Comparison of ENCODE assay signal across 15 mouse cellular contexts in the genomic region with DNA sequence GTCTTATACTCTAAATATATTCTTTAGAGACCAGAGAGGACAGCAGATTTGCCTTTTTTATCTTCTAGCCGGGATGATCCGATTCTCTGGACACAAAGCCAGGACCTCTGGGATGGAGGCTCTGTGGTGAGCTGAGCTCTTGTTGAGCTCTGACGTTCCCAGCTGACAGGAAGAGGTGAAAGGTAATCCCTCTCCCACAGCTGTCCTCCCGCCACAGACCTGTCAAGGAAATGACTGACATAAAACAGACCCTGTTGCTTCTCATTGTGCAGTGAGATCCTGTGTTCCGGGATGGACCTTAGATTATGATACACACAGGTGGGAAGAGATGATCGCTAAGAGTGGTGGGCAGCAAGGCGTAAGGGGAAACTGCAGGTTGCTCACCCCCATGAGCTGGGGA. TPM values are rescaled to one million over a fixed set of nuclear protein-coding genes. Genes with fewer than 3 reads are reported as not detected.
DNase-seq lines count a peak whose midpoint lies in the region; ATAC-seq lines count a peak whose summit lies in the region.
"Had no signal": no experiment of that assay in that cellular context is flagged by ENCODE, and none has a peak within 500 bp of the region (broad histone marks: within the 10 kb centered on the region; RNA-seq: fewer than 3 reads in every experiment).

No protein-coding gene starts in this region.

- 49% methylated on average over 7 of the region's 7 CpGs for WGBS in forebrain, embryonic 15.5 days
- WGBS in forebrain, embryonic 14.5 days, result 50% methylated on average over 7 of the region's 7 CpGs
- 62% methylated on average over 7 of the region's 7 CpGs for WGBS in hindbrain, embryonic 12.5 days
- WGBS in hindbrain, embryonic 11.5 days, result 65% methylated on average over 7 of the region's 7 CpGs
- WGBS in neural tube, embryonic 13.5 days, result 71% methylated on average over 7 of the region's 7 CpGs
- WGBS in neural tube, embryonic 15.5 days, result 66% methylated on average over 7 of the region's 7 CpGs

- no peak for DNase-seq in forebrain, embryonic 14.5 days (ENCODE audit: low spot score)
- no peak for DNase-seq in hindbrain, embryonic 11.5 days (ENCODE audit: low spot score)
- DNase-seq in yolk sac, embryonic 10.5 days (ENCODE audit: low spot score), result peak; percentile 13
- no peak for DNase-seq in frontal cortex, postnatal 25 days (ENCODE audit: low spot score in 2 of 2)
- DNase-seq: adrenal gland, postnatal 14 days; cerebellum, adult 9-10 months; layer of hippocampus, postnatal 36 days; lung, embryonic 14.5 days had no signal

- no peaks in the 10 kb centered on the region for H3K27me3 ChIP-seq in forebrain, embryonic 15.5 days
- H3K27me3 ChIP-seq in forebrain, embryonic 14.5 days (replicated peaks; ENCODE audit: control insufficient read depth, insufficient read depth, low read length), result no peaks in the 10 kb centered on the region
- H3K27me3 ChIP-seq in hindbrain, embryonic 12.5 days, result no peaks in the 10 kb centered on the region
- H3K27me3 ChIP-seq in hindbrain, embryonic 11.5 days (ENCODE audit: control insufficient read depth, insufficient read depth, low read length), result no peaks in the 10 kb centered on the region
- no peaks in the 10 kb centered on the region for H3K27me3 ChIP-seq in neural tube, embryonic 13.5 days
- H3K27me3 ChIP-seq in neural tube, embryonic 15.5 days (replicated peaks), result no peaks in the 10 kb centered on the region

- no peaks in the 10 kb centered on the region for H3K9me3 ChIP-seq in forebrain, embryonic 15.5 days
- H3K9me3 ChIP-seq in forebrain, embryonic 14.5 days (replicated peaks; ENCODE audit: control insufficient read depth, low read length), result no peaks in the 10 kb centered on the region
- H3K9me3 ChIP-seq in hindbrain, embryonic 12.5 days (replicated peaks), result no peaks in the 10 kb centered on the region
- no peaks in the 10 kb centered on the region for H3K9me3 ChIP-seq in hindbrain, embryonic 11.5 days (ENCODE audit: control insufficient read depth, low read length)
- no peaks in the 10 kb centered on the region for H3K9me3 ChIP-seq in neural tube, embryonic 13.5 days
- no peaks in the 10 kb centered on the region for H3K9me3 ChIP-seq in neural tube, embryonic 15.5 days (replicated peaks)

- no peaks in the 10 kb centered on the region for H3K4me1 ChIP-seq in forebrain, embryonic 15.5 days
- H3K4me1 ChIP-seq in forebrain, embryonic 14.5 days (ENCODE audit: control insufficient read depth, insufficient read depth, low read length), result no peaks in the 10 kb centered on the region
- H3K4me1 ChIP-seq in hindbrain, embryonic 12.5 days, result peaks cover 3% of the 10 kb centered on the region; the same call in 1 of the 2 replicates
- H3K4me1 ChIP-seq in hindbrain, embryonic 11.5 days (replicated peaks; ENCODE audit: control insufficient read depth, insufficient read depth, low read length), result no peaks in the 10 kb centered on the region
- H3K4me1 ChIP-seq in neural tube, embryonic 13.5 days (replicated peaks), result peaks cover 19% of the 10 kb centered on the region
- 0 out of 2 replicates have a peak, but pooled peaks cover 6% of the 10 kb centered on the region for H3K4me1 ChIP-seq in neural tube, embryonic 15.5 days

- no peak overlapping the region for H3K4me3 ChIP-seq in forebrain, embryonic 15.5 days
- no peak overlapping the region for H3K4me3 ChIP-seq in forebrain, embryonic 14.5 days (ENCODE audit: low read depth, low read length)
- H3K4me3 ChIP-seq in hindbrain, embryonic 12.5 days, result no peak overlapping the region
- H3K4me3 ChIP-seq in hindbrain, embryonic 11.5 days (ENCODE audit: low read depth, low read length), result no peak overlapping the region
- no peak overlapping the region for H3K4me3 ChIP-seq in neural tube, embryonic 13.5 days
- H3K4me3 ChIP-seq in neural tube, embryonic 15.5 days (replicated peaks), result no peak overlapping the region

- no peak overlapping the region for H3K4me2 ChIP-seq in forebrain, embryonic 15.5 days (replicated peaks)
- H3K4me2 ChIP-seq in forebrain, embryonic 14.5 days (ENCODE audit: low read length), result no peak overlapping the region
- 0 out of 2 replicates have a peak overlapping the region, but pooled peaks have one; percentile 8 for H3K4me2 ChIP-seq in hindbrain, embryonic 12.5 days (replicated peaks)
- no peak overlapping the region for H3K4me2 ChIP-seq in hindbrain, embryonic 11.5 days (replicated peaks; ENCODE audit: low read depth, low read length)
- H3K4me2 ChIP-seq in neural tube, embryonic 13.5 days, result 0 out of 2 replicates have a peak overlapping the region, but pooled peaks have one; percentile 9
- H3K4me2 ChIP-seq in neural tube, embryonic 15.5 days, result no peak overlapping the region
- H3K4me2 ChIP-seq: liver, embryonic 11.5 days; lung, embryonic 14.5 days had no signal

- 0 out of 2 replicates have a peak, but pooled peaks have one; percentile 35 for ATAC-seq in forebrain, embryonic 15.5 days (replicated peaks)
- no peak for ATAC-seq in forebrain, embryonic 14.5 days
- ATAC-seq in hindbrain, embryonic 12.5 days (ENCODE audit: low FRiP score), result no peak
- no peak for ATAC-seq in hindbrain, embryonic 11.5 days (ENCODE audit: low FRiP score)
- ATAC-seq in neural tube, embryonic 13.5 days (ENCODE audit: low read depth), result no peak
- ATAC-seq in neural tube, embryonic 15.5 days (ENCODE audit: low FRiP score), result no peak
- ATAC-seq: forebrain, embryonic 16.5 days had no signal

- H3K36me3 ChIP-seq in forebrain, embryonic 15.5 days, result no peaks in the 10 kb centered on the region
- H3K36me3 ChIP-seq in forebrain, embryonic 14.5 days (ENCODE audit: control insufficient read depth, insufficient read depth, low read length), result no peaks in the 10 kb centered on the region
- H3K36me3 ChIP-seq in hindbrain, embryonic 12.5 days, result no peaks in the 10 kb centered on the region
- no peaks in the 10 kb centered on the region for H3K36me3 ChIP-seq in hindbrain, embryonic 11.5 days (ENCODE audit: control insufficient read depth, insufficient read depth, low read length)
- H3K36me3 ChIP-seq in neural tube, embryonic 13.5 days, result no peaks in the 10 kb centered on the region
- no peaks in the 10 kb centered on the region for H3K36me3 ChIP-seq in neural tube, embryonic 15.5 days

- no peak overlapping the region for H3K27ac ChIP-seq in forebrain, embryonic 15.5 days (replicated peaks)
- H3K27ac ChIP-seq in forebrain, embryonic 14.5 days (ENCODE audit: low read depth, low read length), result no peak overlapping the region
- no peak overlapping the region for H3K27ac ChIP-seq in hindbrain, embryonic 12.5 days
- H3K27ac ChIP-seq in hindbrain, embryonic 11.5 days (ENCODE audit: low read depth, low read length), result no peak overlapping the region
- no peak overlapping the region for H3K27ac ChIP-seq in neural tube, embryonic 13.5 days (replicated peaks)
- H3K27ac ChIP-seq in neural tube, embryonic 15.5 days (replicated peaks), result no peak overlapping the region
- H3K27ac ChIP-seq: macrophage had no signal

- no peak overlapping the region for H3K9ac ChIP-seq in forebrain, embryonic 15.5 days (replicated peaks)
- H3K9ac ChIP-seq in forebrain, embryonic 14.5 days (ENCODE audit: low read length), result no peak overlapping the region
- no peak overlapping the region for H3K9ac ChIP-seq in hindbrain, embryonic 12.5 days
- H3K9ac ChIP-seq in hindbrain, embryonic 11.5 days (ENCODE audit: low read depth, low read length), result no peak overlapping the region
- no peak overlapping the region for H3K9ac ChIP-seq in neural tube, embryonic 13.5 days
- no peak overlapping the region for H3K9ac ChIP-seq in neural tube, embryonic 15.5 days (replicated peaks)
- H3K9ac ChIP-seq: lung, embryonic 14.5 days had no signal

RNA-seq across cellular contexts. Expression of a gene that starts 9.6 kb away (rescaled TPM):
- polyA plus RNA-seq in forebrain, embryonic 15.5 days (2015; fragmentation: Nextera tagmentation; extraction: Ambion mirVana), result 48.9 and 61.8 TPM in 2 replicates
- polyA plus RNA-seq in forebrain, embryonic 14.5 days (2014; fragmentation: Nextera tagmentation; extraction: Ambion mirVana), result 74.0 and 77.3 TPM in 2 replicates
- 112 and 120 TPM in 2 replicates for polyA plus RNA-seq in hindbrain, embryonic 12.5 days (2016; fragmentation: Nextera tagmentation; extraction: Ambion mirVana)
- 149 and 164 TPM in 2 replicates for polyA plus RNA-seq in hindbrain, embryonic 11.5 days (2014; fragmentation: Nextera tagmentation; extraction: Ambion mirVana)
- 152 and 160 TPM in 2 replicates for polyA plus RNA-seq in neural tube, embryonic 13.5 days (2015; fragmentation: Nextera tagmentation; extraction: Ambion mirVana)
- 69.1 and 83.8 TPM in 2 replicates for polyA plus RNA-seq in neural tube, embryonic 15.5 days (2015; fragmentation: Nextera tagmentation; extraction: Ambion mirVana)

Comparison
In these comparisons a context has a peak if more than half of its experiments do, and no peak if none do; other contexts are left out.
1. H3K4me2 ChIP-seq: peak in hindbrain, embryonic 12.5 days (single experiment) and neural tube, embryonic 13.5 days (single experiment); none in forebrain, embryonic 15.5 days (single experiment), forebrain, embryonic 14.5 days (single experiment), hindbrain, embryonic 11.5 days (single experiment) and neural tube, embryonic 15.5 days (single experiment).